Mouse (Mus musculus): ENCODE results near the gene Tcl1b3. TPM values are rescaled to one million over a fixed set of nuclear protein-coding genes. Genes with fewer than 3 reads are reported as not detected.
"Not testable (repeated sequence)": the region's sequence is repeated elsewhere in the genome, so short reads cannot be mapped to it uniquely, and the experiment has no call there.

The Tcl1b3 gene
- polyA plus RNA-seq, 1 experiment: not detected

GRCm38 (mm10) chr12:105174318-105174717 is 16.5 kb upstream of the Tcl1b3 start:
- TF ChIP-seq CTCF (IDR thresholded peaks at IDR 0.05; ENCODE audit: control insufficient read depth, insufficient read depth, low read length): peak; percentile 17; the same call in 1 of the 2 replicates

GRCm38 (mm10) chr12:105176044-105176443 is 14.8 kb upstream of the Tcl1b3 start, which contains the start of gene Tcl1b5:
Gene Tcl1b5 (plus strand): TSS chr12:105176344.
- not testable (repeated sequence) for H3K4me1 ChIP-seq (ENCODE audit: control insufficient read depth, insufficient read depth, low read length); H3K27ac ChIP-seq (ENCODE audit: control insufficient read depth, insufficient read depth, low read depth, low read length, poor library complexity); H3K4me3 ChIP-seq (replicated peaks; ENCODE audit: control insufficient read depth, low read depth, low read length)
- WGBS: 59% methylated on average over 3 of the region's 3 CpGs

More at GRCm38 (mm10) chr12:105174318-105174717, 16.5 kb upstream of the Tcl1b3 start:
- H3K4me3 ChIP-seq (replicated peaks; ENCODE audit: control insufficient read depth, low read depth, low read length); H3K27ac ChIP-seq (ENCODE audit: control insufficient read depth, insufficient read depth, low read depth, low read length, poor library complexity); H3K4me1 ChIP-seq (ENCODE audit: control insufficient read depth, insufficient read depth, low read length): not testable (repeated sequence)
- WGBS: 18% methylated on average over 2 of the region's 2 CpGs

GRCm38 (mm10) chr12:105181040-105181644 is 9.7 kb upstream of the Tcl1b3 start:
- 5% methylated on average over 4 of the region's 4 CpGs for WGBS
- not testable (repeated sequence) for H3K4me3 ChIP-seq (replicated peaks; ENCODE audit: control insufficient read depth, low read depth, low read length); H3K4me1 ChIP-seq (ENCODE audit: control insufficient read depth, insufficient read depth, low read length); H3K27ac ChIP-seq (ENCODE audit: control insufficient read depth, insufficient read depth, low read depth, low read length, poor library complexity)

- 30% methylated on average over 2 of the region's 2 CpGs for WGBS
- not testable (repeated sequence) for H3K27ac ChIP-seq (ENCODE audit: control insufficient read depth, insufficient read depth, low read depth, low read length, poor library complexity); H3K4me3 ChIP-seq (replicated peaks; ENCODE audit: control insufficient read depth, low read depth, low read length); H3K4me1 ChIP-seq (ENCODE audit: control insufficient read depth, insufficient read depth, low read length)
- peak; percentile 17; the same call in 1 of the 2 replicates for TF ChIP-seq CTCF (IDR thresholded peaks at IDR 0.05; ENCODE audit: control insufficient read depth, insufficient read depth, low read length)
These were observed 1.9 kb upstream of the Tcl1b3 start for GRCm38 (mm10) chr12:105188980-105189379.

GRCm38 (mm10) chr12:105199684-105200497 is 9.0 kb downstream of the Tcl1b3 start:
- 68% methylated on average over 7 of the region's 7 CpGs for WGBS
- H3K4me3 ChIP-seq (replicated peaks; ENCODE audit: control insufficient read depth, low read depth, low read length); H3K4me1 ChIP-seq (ENCODE audit: control insufficient read depth, insufficient read depth, low read length); H3K27ac ChIP-seq (ENCODE audit: control insufficient read depth, insufficient read depth, low read depth, low read length, poor library complexity): not testable (repeated sequence)

- H3K4me1 ChIP-seq (ENCODE audit: control insufficient read depth, insufficient read depth, low read length); H3K4me3 ChIP-seq (replicated peaks; ENCODE audit: control insufficient read depth, low read depth, low read length); H3K27ac ChIP-seq (ENCODE audit: control insufficient read depth, insufficient read depth, low read depth, low read length, poor library complexity): not testable (repeated sequence)
- WGBS: 79% methylated on average over 1 of the region's 1 CpGs
These were observed 10.8 kb downstream of the Tcl1b3 start, which contains the start of gene Tcl1b4 for GRCm38 (mm10) chr12:105201657-105202056. Gene Tcl1b4 (plus strand): TSS chr12:105201957.

- H3K27ac ChIP-seq (ENCODE audit: control insufficient read depth, insufficient read depth, low read depth, low read length, poor library complexity): no peak overlapping the region
- no peaks in the 10 kb centered on the region for H3K4me1 ChIP-seq (ENCODE audit: control insufficient read depth, insufficient read depth, low read length)
- TF ChIP-seq CTCF (IDR thresholded peaks at IDR 0.05; ENCODE audit: control insufficient read depth, insufficient read depth, low read length) (no peak), POLR2A (IDR thresholded peaks at IDR 0.05; ENCODE audit: borderline replicate concordance, control insufficient read depth, low read depth, low read length) (no peak)
- WGBS: 38% methylated on average over 1 of the region's 1 CpGs
- no peak overlapping the region for H3K4me3 ChIP-seq (replicated peaks; ENCODE audit: control insufficient read depth, low read depth, low read length)
These were observed 16.2 kb downstream of the Tcl1b3 start for GRCm38 (mm10) chr12:105207071-105207470.

GRCm38 (mm10) chr12:105208441-105208840 is 17.6 kb downstream of the Tcl1b3 start:
- no peak overlapping the region for H3K27ac ChIP-seq (ENCODE audit: control insufficient read depth, insufficient read depth, low read depth, low read length, poor library complexity)
- WGBS: 63% methylated on average over 1 of the region's 1 CpGs

GRCm38 (mm10) chr12:105209231-105209630 is 18.4 kb downstream of the Tcl1b3 start:
- TF ChIP-seq POLR2A (IDR thresholded peaks at IDR 0.05; ENCODE audit: borderline replicate concordance, control insufficient read depth, low read depth, low read length) (no peak), CTCF (IDR thresholded peaks at IDR 0.05; ENCODE audit: control insufficient read depth, insufficient read depth, low read length) (no peak)
- Histone ChIP-seq H3K27ac (ENCODE audit: control insufficient read depth, insufficient read depth, low read depth, low read length, poor library complexity) (no peak overlapping the region), H3K4me1 (ENCODE audit: control insufficient read depth, insufficient read depth, low read length) (no peaks in the 10 kb centered on the region), H3K4me3 (replicated peaks; ENCODE audit: control insufficient read depth, low read depth, low read length) (no peak overlapping the region)
- WGBS: 84% methylated on average over 7 of the region's 7 CpGs

More at GRCm38 (mm10) chr12:105208441-105208840, 17.6 kb downstream of the Tcl1b3 start:
- Histone ChIP-seq H3K4me3 (replicated peaks; ENCODE audit: control insufficient read depth, low read depth, low read length) (no peak overlapping the region), H3K4me1 (ENCODE audit: control insufficient read depth, insufficient read depth, low read length) (no peaks in the 10 kb centered on the region)
- TF ChIP-seq POLR2A (IDR thresholded peaks at IDR 0.05; ENCODE audit: borderline replicate concordance, control insufficient read depth, low read depth, low read length) (no peak), CTCF (IDR thresholded peaks at IDR 0.05; ENCODE audit: control insufficient read depth, insufficient read depth, low read length) (no peak)
